Mouse (Mus musculus): ENCODE measurements at regions not wholly inside any gene's neighbourhood (a gene's known extent, or its start where the extent isn't known, plus 50 kb on each side); places are given as distances from the start of the nearest gene placed in this dataset.

DNA sequence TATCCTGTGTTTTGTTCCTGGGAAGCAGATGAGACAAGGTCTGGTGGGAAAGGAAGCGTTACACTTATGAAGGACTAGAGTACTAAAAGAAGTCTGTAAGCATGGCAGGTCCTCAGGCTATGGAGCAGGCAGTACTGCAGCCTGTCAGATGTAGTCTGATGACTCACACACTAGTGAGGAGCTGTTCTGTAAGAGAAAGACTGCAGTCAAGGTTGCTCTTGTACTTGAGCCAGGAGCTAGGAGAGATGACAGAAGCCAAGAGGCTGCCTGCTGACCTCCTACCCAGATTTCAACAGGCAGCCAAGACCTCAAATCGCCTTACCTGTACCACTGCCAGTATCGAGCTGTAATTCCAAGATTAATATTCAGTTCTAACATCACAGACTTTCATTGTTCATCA, 1017.3 kb upstream of the Cdh10 start:
- TF ChIP-seq CTCF (IDR thresholded peaks at IDR 0.05; ENCODE audit: low read depth, low read length), result no peak
- TF ChIP-seq GATA1 (IDR thresholded peaks at IDR 0.05; ENCODE audit: borderline replicate concordance, low read length), result no peak
- TF ChIP-seq GATA2 (IDR thresholded peaks at IDR 0.05; ENCODE audit: borderline replicate concordance, low read depth, low read length), result no peak
- no peak for TF ChIP-seq TAL1 (conservative IDR thresholded peaks at IDR 0.05; ENCODE audit: low read depth, low read length)
- no peak for TF ChIP-seq POLR2AphosphoS5 (IDR thresholded peaks at IDR 0.05; ENCODE audit: insufficient replicate concordance, low read depth, low read length)
